Mouse (Mus musculus) intestine, embryonic 16.5 days (tissue): ENCODE data around the gene Rspo4. TPM values are rescaled to one million over a fixed set of nuclear protein-coding genes. Genes with fewer than 3 reads are reported as not detected.

Experiments
- ATAC-seq: fragments of 200-750 bp; cut with Nextera tagmentation; 2 replicates; pipeline ENCODE4 v1.8.0; 2017; ENCODE audit warnings: moderate TSS enrichment, moderate library complexity
- H3K27ac ChIP-seq: fragments of 300-500 bp; sonication (generic); 2 replicates; pipeline ENCODE4 v1.5.1; 2014; ENCODE audit warnings: mild to moderate bottlenecking, low read length
- H3K27me3 ChIP-seq: fragments of 300-500 bp; sonication (generic); replicated peaks from 2 replicates; pipeline ENCODE4 v1.6.1; 2014; ENCODE audit warnings: low read length, control low read depth, mixed read lengths; ENCODE audit not compliant: control insufficient read depth, insufficient read depth
- H3K36me3 ChIP-seq: fragments of 300-500 bp; sonication (generic); 2 replicates; pipeline ENCODE4 v1.6.1; 2014; ENCODE audit warnings: low read length, control low read depth; ENCODE audit not compliant: control insufficient read depth, insufficient read depth
- H3K4me1 ChIP-seq: fragments of 300-500 bp; sonication (generic); 2 replicates; pipeline ENCODE4 v1.6.1; 2014; ENCODE audit warnings: low read length, control low read depth, mixed read lengths; ENCODE audit not compliant: control insufficient read depth, insufficient read depth
- H3K4me2 ChIP-seq: fragments of 300-500 bp; sonication (generic); 2 replicates; pipeline ENCODE4 v1.6.1; 2014; ENCODE audit warnings: low read depth, low read length, control low read depth
- H3K4me3 ChIP-seq: fragments of 300-500 bp; sonication (generic); 2 replicates; pipeline ENCODE4 v1.5.1; 2014; ENCODE audit warnings: mild to moderate bottlenecking, low read length
- H3K9ac ChIP-seq: fragments of 300-500 bp; sonication (generic); 2 replicates; pipeline ENCODE4 v1.6.1; 2014; ENCODE audit warnings: low read depth, low read length
- H3K9me3 ChIP-seq: fragments of 300-500 bp; sonication (generic); 2 replicates; pipeline ENCODE4 v1.6.1; 2016; ENCODE audit warnings: low read length, control low read depth; ENCODE audit not compliant: control insufficient read depth
- WGBS: fragments of 180-500 bp; shearing (Covaris S2); extraction: QIAGEN DNeasy Blood & Tissue Kit; methylation state at CpG from one replicate; pipeline ENCODE4 v1.1.7; 2014; 5-methylcytosine and 5-hydroxymethylcytosine counted together
- polyA plus RNA-seq: library from polyadenylated mRNA; unstranded; fragments of >200 nt; fragmentation: Nextera tagmentation; extraction: Ambion mirVana; gene quantifications from 2 replicates; pipeline ENCODE4 v1.2.1, GENCODE M21; 2015

The Rspo4 gene
- polyA plus RNA-seq, 1 experiment from 2014 or later: 0.05 TPM

DNA sequence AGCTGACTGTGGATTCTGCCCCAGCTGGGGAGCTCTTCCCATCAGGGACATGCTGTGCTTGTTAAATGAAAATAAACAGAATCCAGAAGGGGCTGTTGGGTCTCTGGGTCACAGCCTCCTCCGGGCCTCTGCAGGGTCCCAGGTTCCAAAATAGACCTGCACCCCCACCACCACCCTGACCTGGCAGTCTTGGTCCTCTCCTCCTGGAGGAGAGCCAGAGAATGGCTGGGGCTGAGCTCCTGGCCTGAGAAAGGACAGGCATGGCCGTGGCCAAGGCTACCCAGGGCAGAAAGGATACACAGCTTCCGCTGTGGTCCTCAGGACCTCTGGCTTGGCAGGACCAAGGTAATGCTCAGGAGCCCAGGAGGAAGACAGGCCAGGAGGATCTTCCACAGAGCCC lies 61.9 kb downstream of the Rspo4 start:
- Histone ChIP-seq H3K27me3 (no peaks in the 10 kb centered on the region), H3K9me3 (no peaks in the 10 kb centered on the region), H3K9ac (no peak overlapping the region), H3K27ac (no peak overlapping the region), H3K36me3 (no peaks in the 10 kb centered on the region), H3K4me2 (no peak overlapping the region), H3K4me3 (no peak overlapping the region), H3K4me1 (no peaks in the 10 kb centered on the region)
- ATAC-seq: no peak
- 35% methylated on average over 3 of the region's 3 CpGs for WGBS

DNA sequence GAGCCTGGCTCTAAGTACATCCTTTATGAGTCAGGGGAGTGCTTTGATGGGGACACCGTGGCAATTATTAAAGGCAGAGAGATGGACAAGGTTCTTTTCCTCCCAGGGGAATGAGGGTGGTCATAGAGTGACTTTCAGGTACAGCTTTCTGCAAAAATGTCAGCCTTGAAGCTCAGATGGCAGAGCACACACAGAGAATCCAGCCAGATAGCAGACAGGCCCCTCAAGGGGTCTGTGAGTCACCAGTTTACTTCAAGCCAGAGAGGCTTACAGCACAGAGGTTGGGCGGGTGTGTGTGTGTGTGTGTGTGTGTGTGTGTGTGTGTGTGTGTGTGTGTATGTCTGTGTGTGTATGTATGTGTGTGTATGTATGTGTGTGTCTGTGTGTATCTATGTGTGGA lies 64.3 kb downstream of the Rspo4 start:
- peaks cover 13% of the 10 kb centered on the region for H3K4me1 ChIP-seq
- no peak overlapping the region for H3K27ac ChIP-seq
- no peak for ATAC-seq
- H3K4me2 ChIP-seq: no peak overlapping the region
- H3K9me3 ChIP-seq: no peaks in the 10 kb centered on the region
- no peak overlapping the region for H3K4me3 ChIP-seq
- no peak overlapping the region for H3K9ac ChIP-seq
- no peaks in the 10 kb centered on the region for H3K36me3 ChIP-seq
- WGBS: 72% methylated on average over 2 of the region's 2 CpGs
- H3K27me3 ChIP-seq: no peaks in the 10 kb centered on the region

DNA sequence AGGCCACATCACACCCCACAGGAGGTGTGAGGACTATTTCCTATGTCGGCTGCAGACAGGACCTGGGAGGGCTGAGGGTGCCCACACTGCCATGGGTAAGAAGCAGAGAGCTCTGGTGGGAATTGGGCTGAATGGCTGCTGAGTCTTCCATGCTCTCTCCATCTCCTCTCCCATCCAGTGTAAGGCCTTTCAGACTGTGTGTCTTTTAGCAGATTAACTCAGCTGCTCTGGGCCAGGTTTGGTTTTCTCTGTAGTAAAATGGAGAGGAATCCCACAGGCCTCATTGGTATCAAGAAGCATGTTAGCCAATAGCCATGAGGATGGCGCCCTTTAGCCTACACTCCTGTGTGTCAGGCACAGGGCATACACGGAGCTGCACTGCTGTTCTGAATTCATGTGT lies 66.7 kb downstream of the Rspo4 start:
- peaks cover 13% of the 10 kb centered on the region for H3K4me1 ChIP-seq
- WGBS: 74% methylated on average over 3 of the region's 3 CpGs
- no peaks in the 10 kb centered on the region for H3K9me3 ChIP-seq
- H3K36me3 ChIP-seq: no peaks in the 10 kb centered on the region
- H3K4me2 ChIP-seq: no peak overlapping the region
- no peaks in the 10 kb centered on the region for H3K27me3 ChIP-seq
- H3K27ac ChIP-seq: no peak overlapping the region
- no peak overlapping the region for H3K9ac ChIP-seq
- H3K4me3 ChIP-seq: no peak overlapping the region
- ATAC-seq: no peak

DNA sequence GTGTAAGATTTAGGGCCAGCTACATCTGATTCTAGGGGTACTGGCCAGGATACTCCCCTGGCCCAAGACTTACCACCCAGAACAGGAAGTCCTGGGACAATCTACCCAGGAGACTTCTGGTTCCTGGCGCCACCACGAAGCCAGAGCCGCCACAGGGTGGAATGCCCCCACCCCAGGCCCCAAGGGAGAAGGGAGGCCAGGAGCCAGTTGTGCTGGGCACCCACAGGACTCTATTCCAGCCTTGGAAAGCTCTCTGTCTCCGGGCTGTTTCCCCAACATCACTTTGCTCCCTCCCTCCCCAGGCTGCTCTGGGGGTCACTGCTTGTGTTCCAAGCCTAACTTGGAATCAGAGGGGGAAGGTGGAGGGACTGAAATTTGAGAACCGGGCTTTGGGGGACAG lies 67.8 kb downstream of the Rspo4 start:
- peak; percentile 28; the same call in 1 of the 2 replicates for ATAC-seq
- H3K9ac ChIP-seq: no peak overlapping the region
- H3K4me2 ChIP-seq: no peak overlapping the region
- no peak overlapping the region for H3K4me3 ChIP-seq
- WGBS: 40% methylated on average over 5 of the region's 5 CpGs
- H3K9me3 ChIP-seq: no peaks in the 10 kb centered on the region
- 0 out of 2 replicates have a peak, but pooled peaks cover 3% of the 10 kb centered on the region for H3K27me3 ChIP-seq
- H3K27ac ChIP-seq: peak overlapping the region; percentile 43
- no peaks in the 10 kb centered on the region for H3K36me3 ChIP-seq
- peaks cover 13% of the 10 kb centered on the region for H3K4me1 ChIP-seq

DNA sequence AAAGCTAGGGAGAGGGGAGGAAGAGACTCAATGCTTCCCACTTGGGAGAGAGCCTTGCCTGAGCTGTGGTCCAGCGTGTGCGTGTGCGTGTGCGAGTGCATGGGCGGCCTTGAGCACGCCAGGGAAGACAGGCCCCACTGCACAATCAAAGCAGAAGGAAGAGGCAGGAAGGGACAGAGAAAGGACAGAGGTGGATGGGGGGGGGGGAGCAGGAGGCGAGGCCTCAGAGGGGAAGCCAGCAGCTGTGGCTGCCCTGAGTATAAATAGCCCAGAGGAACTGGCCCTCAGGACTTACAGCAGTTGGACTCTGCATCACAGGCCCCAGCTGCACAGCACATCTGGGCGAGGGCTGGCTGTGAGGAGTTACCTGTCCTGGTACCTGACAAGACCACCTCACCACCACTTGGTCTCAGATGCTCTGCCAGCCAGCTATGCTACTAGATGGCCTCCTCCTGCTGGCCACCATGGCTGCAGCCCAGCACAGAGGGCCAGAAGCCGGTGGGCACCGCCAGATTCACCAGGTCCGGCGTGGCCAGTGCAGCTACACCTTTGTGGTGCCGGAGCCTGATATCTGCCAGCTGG lies 68.3 kb downstream of the Rspo4 start, which contains the start of gene Angpt4:
TSS of gene Angpt4 (plus strand) at position 292 of the 582 bp plus-strand sequence.
- 0 out of 2 replicates have a peak, but pooled peaks cover 3% of the 10 kb centered on the region for H3K27me3 ChIP-seq
- no peaks in the 10 kb centered on the region for H3K36me3 ChIP-seq
- 45% methylated on average over 13 of the region's 13 CpGs for WGBS
- H3K4me3 ChIP-seq: no peak within 1 kb of the TSS
- peaks cover 16% of the 10 kb centered on the region for H3K4me1 ChIP-seq
- H3K4me2 ChIP-seq: no peak within 1 kb of the TSS
- 0 out of 2 replicates have a peak within 1 kb of the TSS, but pooled peaks have one; percentile 2 for H3K9ac ChIP-seq
- no peaks in the 10 kb centered on the region for H3K9me3 ChIP-seq
- H3K27ac ChIP-seq: peak within 1 kb of the TSS; percentile 43
- ATAC-seq: peak; percentile 61; the same call in 1 of the 2 replicates

DNA sequence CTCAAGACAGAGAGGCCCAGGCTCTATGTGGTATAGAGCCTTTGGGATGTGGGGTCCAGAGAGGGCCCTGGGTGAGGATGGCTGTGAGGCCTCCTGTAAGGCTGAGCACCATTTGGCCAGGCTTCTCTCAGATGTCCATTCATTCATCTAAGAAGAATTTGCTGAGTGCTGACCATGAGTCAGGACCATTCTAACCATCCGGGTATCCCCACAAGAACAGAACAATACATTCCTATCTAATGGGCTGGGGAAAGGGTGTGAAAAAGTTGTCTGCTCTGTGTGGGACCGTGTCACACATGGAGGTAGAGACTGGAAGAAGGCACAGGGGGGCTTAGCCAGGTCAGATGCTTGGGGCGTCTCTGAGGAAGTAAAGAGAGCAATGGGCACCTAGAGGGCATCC lies 69.0 kb downstream of the Rspo4 start:
- no peak for ATAC-seq
- Histone ChIP-seq H3K27me3 (0 out of 2 replicates have a peak, but pooled peaks cover 3% of the 10 kb centered on the region), H3K4me2 (no peak overlapping the region), H3K9ac (0 out of 2 replicates have a peak overlapping the region, but pooled peaks have one; percentile 2), H3K4me3 (no peak overlapping the region), H3K27ac (no peak overlapping the region), H3K9me3 (no peaks in the 10 kb centered on the region), H3K36me3 (no peaks in the 10 kb centered on the region), H3K4me1 (peaks cover 20% of the 10 kb centered on the region)
- 81% methylated on average over 3 of the region's 3 CpGs for WGBS

DNA sequence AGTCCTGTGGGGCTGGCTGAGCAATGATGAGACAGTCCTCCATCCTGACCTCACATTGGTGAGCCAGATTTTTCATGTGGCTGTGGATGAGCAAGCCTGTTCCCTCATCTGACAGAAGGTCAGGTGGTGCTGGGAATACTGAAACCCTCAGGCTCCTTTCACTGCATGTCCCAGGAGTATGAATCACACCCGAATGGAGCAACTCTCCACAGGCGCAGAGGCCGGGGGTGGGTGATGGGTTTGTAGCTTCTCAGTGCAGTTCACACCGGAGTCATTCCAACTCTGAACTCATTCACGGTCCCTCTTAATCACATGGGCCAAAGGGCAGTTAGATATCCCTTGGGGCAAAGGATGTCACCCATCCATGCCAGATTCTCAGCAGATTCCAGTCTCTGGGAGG lies 71.4 kb downstream of the Rspo4 start:
- H3K4me1 ChIP-seq: peaks cover 20% of the 10 kb centered on the region
- 68% methylated on average over 5 of the region's 5 CpGs for WGBS
- ATAC-seq: no peak
- no peak overlapping the region for H3K4me3 ChIP-seq
- no peaks in the 10 kb centered on the region for H3K36me3 ChIP-seq
- H3K4me2 ChIP-seq: no peak overlapping the region
- H3K27ac ChIP-seq: no peak overlapping the region
- H3K9ac ChIP-seq: no peak overlapping the region
- no peaks in the 10 kb centered on the region for H3K9me3 ChIP-seq
- 0 out of 2 replicates have a peak, but pooled peaks cover 3% of the 10 kb centered on the region for H3K27me3 ChIP-seq

DNA sequence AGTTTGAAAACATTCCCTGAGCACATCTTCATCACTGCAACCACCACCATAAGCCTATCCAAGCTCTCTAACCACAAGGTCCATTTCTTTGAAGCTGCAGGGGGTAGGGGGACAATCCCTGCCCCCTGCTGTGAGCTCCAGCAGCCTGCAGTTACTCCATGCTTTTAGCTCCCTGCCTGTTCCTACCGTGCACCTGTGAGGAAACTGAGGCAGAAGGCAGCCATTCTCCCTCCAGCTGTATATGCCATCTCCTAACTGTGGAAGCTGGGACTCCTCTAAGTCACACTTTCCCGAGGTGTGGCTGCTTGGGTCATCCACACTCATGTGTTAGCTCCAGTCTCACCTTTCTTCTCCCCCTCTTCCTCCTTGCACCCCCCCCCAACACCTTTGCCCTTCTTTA lies 72.4 kb downstream of the Rspo4 start:
- peaks cover 20% of the 10 kb centered on the region for H3K4me1 ChIP-seq
- H3K9ac ChIP-seq: no peak overlapping the region
- no peaks in the 10 kb centered on the region for H3K9me3 ChIP-seq
- no peaks in the 10 kb centered on the region for H3K36me3 ChIP-seq
- no peak for ATAC-seq
- WGBS: 36% methylated on average over 2 of the region's 2 CpGs
- no peak overlapping the region for H3K4me2 ChIP-seq
- 0 out of 2 replicates have a peak, but pooled peaks cover 3% of the 10 kb centered on the region for H3K27me3 ChIP-seq
- no peak overlapping the region for H3K4me3 ChIP-seq
- H3K27ac ChIP-seq: no peak overlapping the region

DNA sequence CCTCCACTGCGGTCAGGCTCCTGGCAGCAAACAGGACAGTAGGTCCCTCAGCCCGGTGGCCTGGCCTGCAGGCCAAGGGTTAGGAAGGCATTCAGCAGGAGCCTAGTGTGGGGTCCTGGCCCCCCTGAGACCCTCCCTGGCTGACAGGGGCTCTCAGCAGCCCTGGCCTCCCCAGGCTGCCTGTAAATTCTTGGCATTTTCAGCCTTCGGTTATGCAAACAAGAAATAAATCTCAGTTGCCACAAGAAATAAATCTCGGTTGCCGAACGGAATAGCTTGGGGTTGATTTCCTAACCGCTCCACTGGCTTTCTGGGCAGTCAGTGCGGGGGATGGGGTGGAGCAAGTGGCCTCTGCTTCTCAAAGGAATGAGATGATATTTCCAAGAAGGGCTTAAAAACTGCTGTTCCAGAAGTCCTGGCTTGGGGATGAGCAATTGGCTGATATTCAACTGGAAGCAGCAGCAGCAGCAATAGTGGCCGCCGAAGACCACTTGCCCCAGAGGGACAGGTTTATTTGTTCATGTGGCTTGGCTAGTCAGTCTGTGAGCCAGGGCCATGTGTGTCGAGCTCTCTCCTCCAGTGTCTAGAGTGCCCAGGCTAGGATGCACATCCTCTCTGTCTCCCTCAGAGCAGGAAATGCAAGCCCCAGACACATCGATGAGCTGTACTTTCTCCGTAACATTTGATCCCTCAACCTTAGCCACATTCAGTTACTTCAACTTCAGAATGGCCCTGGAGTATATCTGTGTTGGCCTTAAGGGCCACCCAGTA lies 73.5 kb downstream of the Rspo4 start:
- no peak for ATAC-seq
- no peak overlapping the region for H3K27ac ChIP-seq
- H3K9me3 ChIP-seq: no peaks in the 10 kb centered on the region
- H3K4me1 ChIP-seq: peaks cover 11% of the 10 kb centered on the region
- 28% methylated on average over 13 of the region's 13 CpGs for WGBS
- H3K36me3 ChIP-seq: no peaks in the 10 kb centered on the region
- no peak overlapping the region for H3K9ac ChIP-seq
- no peak overlapping the region for H3K4me3 ChIP-seq
- no peak overlapping the region for H3K4me2 ChIP-seq
- 0 out of 2 replicates have a peak, but pooled peaks cover 3% of the 10 kb centered on the region for H3K27me3 ChIP-seq
